Mouse (Mus musculus) forebrain, embryonic 14.5 days (tissue): ENCODE results near the gene Hoxc5. TPM values are rescaled to one million over a fixed set of nuclear protein-coding genes. Genes with fewer than 3 reads are reported as not detected.

ENCODE experiments used
- ATAC-seq: fragments of 200-750 bp; cut with Nextera tagmentation; 2 replicates; pipeline ENCODE4 v1.8.0; 2017; ENCODE audit warnings: mild to moderate bottlenecking, moderate library complexity
- DNase-seq: peaks from one replicate; pipeline ENCODE4 v3.0.0-alpha.2; 2015; ENCODE audit warnings: low spot score
- H3K27ac ChIP-seq: fragments of 300-500 bp; sonication (generic); 2 replicates; pipeline ENCODE4 v1.5.1; 2014; ENCODE audit warnings: low read depth, mild to moderate bottlenecking, control low read depth, low read length, moderate library complexity
- H3K27me3 ChIP-seq: fragments of 300-500 bp; sonication (generic); replicated peaks from 2 replicates; pipeline ENCODE4 v1.6.1; 2014; ENCODE audit warnings: low read length, control low read depth, mixed read lengths; ENCODE audit not compliant: control insufficient read depth, insufficient read depth
- H3K36me3 ChIP-seq: fragments of 300-500 bp; sonication (generic); 2 replicates; pipeline ENCODE4 v1.6.1; 2014; ENCODE audit warnings: low read length, control low read depth; ENCODE audit not compliant: control insufficient read depth, insufficient read depth
- H3K4me1 ChIP-seq: fragments of 300-500 bp; sonication (generic); 2 replicates; pipeline ENCODE4 v1.6.1; 2014; ENCODE audit warnings: antibody characterized with exemption, low read length, control low read depth; ENCODE audit not compliant: control insufficient read depth, insufficient read depth
- H3K4me2 ChIP-seq: fragments of 300-500 bp; sonication (generic); 2 replicates; pipeline ENCODE4 v1.6.1; 2014; ENCODE audit warnings: mild to moderate bottlenecking, control low read depth, low read length
- H3K4me3 ChIP-seq: fragments of 300-500 bp; sonication (generic); 2 replicates; pipeline ENCODE4 v1.5.1; 2014; ENCODE audit warnings: low read depth, low read length, control low read depth
- H3K9ac ChIP-seq: fragments of 300-500 bp; sonication (generic); 2 replicates; pipeline ENCODE4 v1.6.1; 2014; ENCODE audit warnings: mild to moderate bottlenecking, low read length, control low read depth, moderate library complexity
- H3K9me3 ChIP-seq: fragments of 300-500 bp; sonication (generic); replicated peaks from 2 replicates; pipeline ENCODE4 v1.6.1; 2016; ENCODE audit warnings: low read length, control low read depth, mixed read lengths; ENCODE audit not compliant: control insufficient read depth
- WGBS: fragments of 180-500 bp; shearing (Covaris S2); extraction: QIAGEN DNeasy Blood & Tissue Kit; methylation state at CpG from one replicate; pipeline ENCODE4 v1.1.7; 2014; 5-methylcytosine and 5-hydroxymethylcytosine counted together
- polyA plus RNA-seq: library from polyadenylated mRNA; unstranded; fragments of >200 nt; fragmentation: Nextera tagmentation; extraction: Ambion mirVana; gene quantifications from 2 replicates; pipeline ENCODE4 v1.2.1, GENCODE M21; 2014

Gene Hoxc5
- polyA plus RNA-seq, 1 experiment from 2014 or later = not detected

DNA sequence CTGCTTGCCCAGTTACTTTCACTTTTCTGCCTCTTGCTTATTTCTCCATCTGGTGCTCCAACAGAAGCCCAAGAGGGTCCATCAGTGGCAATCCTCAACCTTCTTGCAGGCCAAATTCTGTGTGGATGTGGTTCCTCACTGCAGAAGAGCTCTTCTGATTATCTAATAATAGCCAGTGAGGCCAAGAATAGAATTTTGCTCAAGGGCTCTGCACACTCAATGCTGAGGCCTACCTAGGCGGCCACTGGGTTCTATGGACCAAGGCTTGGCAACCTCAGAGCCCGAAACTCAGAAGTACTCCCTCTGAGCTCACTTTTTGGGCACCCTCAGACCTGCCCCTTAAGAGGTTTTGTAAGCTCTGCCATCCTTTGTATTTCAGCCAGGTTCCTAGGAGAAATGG is 34.1 kb downstream of the Hoxc5 start:
- WGBS = 9% methylated on average over 2 of the region's 2 CpGs
- DNase-seq (no peak), ATAC-seq (no peak)
- Histone ChIP-seq H3K36me3 (no peaks in the 10 kb centered on the region), H3K4me3 (no peak overlapping the region), H3K27ac (no peak overlapping the region), H3K4me2 (no peak overlapping the region), H3K27me3 (peaks cover 100% of the 10 kb centered on the region), H3K9ac (no peak overlapping the region), H3K4me1 (peaks cover 7% of the 10 kb centered on the region; the same call in 1 of the 2 replicates), H3K9me3 (no peaks in the 10 kb centered on the region)

- Histone ChIP-seq H3K9ac (no peak overlapping the region), H3K4me1 (peaks cover 7% of the 10 kb centered on the region; the same call in 1 of the 2 replicates), H3K4me2 (no peak overlapping the region), H3K27me3 (peaks cover 100% of the 10 kb centered on the region), H3K9me3 (no peaks in the 10 kb centered on the region), H3K4me3 (no peak overlapping the region), H3K27ac (no peak overlapping the region), H3K36me3 (no peaks in the 10 kb centered on the region)
- no peak for ATAC-seq
- WGBS = 6% methylated on average over 4 of the region's 4 CpGs
- DNase-seq = no peak
These were observed 34.9 kb downstream of the Hoxc5 start for GRCm38 (mm10) chr15:103002156-103002555.

- H3K9me3 ChIP-seq = no peaks in the 10 kb centered on the region
- no peak overlapping the region for H3K4me2 ChIP-seq
- peaks cover 100% of the 10 kb centered on the region for H3K27me3 ChIP-seq
- H3K27ac ChIP-seq = no peak overlapping the region
- H3K36me3 ChIP-seq = no peaks in the 10 kb centered on the region
- no peak overlapping the region for H3K9ac ChIP-seq
- no peak overlapping the region for H3K4me3 ChIP-seq
- H3K4me1 ChIP-seq = peaks cover 7% of the 10 kb centered on the region; the same call in 1 of the 2 replicates
- no peak for ATAC-seq
- no peak for DNase-seq
- WGBS = 2% methylated on average over 13 of the region's 13 CpGs
These were observed 35.7 kb downstream of the Hoxc5 start for GRCm38 (mm10) chr15:103002821-103003448.

- DNase-seq = no peak
- Histone ChIP-seq H3K4me1 (no peaks in the 10 kb centered on the region), H3K4me2 (no peak overlapping the region), H3K27me3 (peaks cover 100% of the 10 kb centered on the region), H3K4me3 (no peak overlapping the region), H3K9ac (no peak overlapping the region), H3K9me3 (no peaks in the 10 kb centered on the region), H3K36me3 (no peaks in the 10 kb centered on the region), H3K27ac (no peak overlapping the region)
- no peak for ATAC-seq
- 1% methylated on average over 17 of the region's 17 CpGs for WGBS
These were observed 38.1 kb downstream of the Hoxc5 start for GRCm38 (mm10) chr15:103005308-103005707.

- H3K36me3 ChIP-seq = no peaks in the 10 kb centered on the region
- no peak overlapping the region for H3K4me2 ChIP-seq
- ATAC-seq (no peak), DNase-seq (no peak)
- H3K9ac ChIP-seq = no peak overlapping the region
- no peak overlapping the region for H3K27ac ChIP-seq
- 4% methylated on average over 5 of the region's 5 CpGs for WGBS
- no peaks in the 10 kb centered on the region for H3K9me3 ChIP-seq
- H3K4me1 ChIP-seq = no peaks in the 10 kb centered on the region
- H3K27me3 ChIP-seq = peaks cover 100% of the 10 kb centered on the region
- H3K4me3 ChIP-seq = no peak overlapping the region
These were observed 38.6 kb downstream of the Hoxc5 start for GRCm38 (mm10) chr15:103005797-103006196.

GRCm38 (mm10) chr15:103006326-103006725 is 39.1 kb downstream of the Hoxc5 start:
- no peak overlapping the region for H3K4me2 ChIP-seq
- no peak overlapping the region for H3K9ac ChIP-seq
- H3K27me3 ChIP-seq = peaks cover 100% of the 10 kb centered on the region
- H3K27ac ChIP-seq = no peak overlapping the region
- no peak overlapping the region for H3K4me3 ChIP-seq
- DNase-seq = no peak
- no peak for ATAC-seq
- no peaks in the 10 kb centered on the region for H3K9me3 ChIP-seq
- H3K36me3 ChIP-seq = no peaks in the 10 kb centered on the region
- WGBS = 17% methylated on average over 1 of the region's 1 CpGs
- no peaks in the 10 kb centered on the region for H3K4me1 ChIP-seq

DNA sequence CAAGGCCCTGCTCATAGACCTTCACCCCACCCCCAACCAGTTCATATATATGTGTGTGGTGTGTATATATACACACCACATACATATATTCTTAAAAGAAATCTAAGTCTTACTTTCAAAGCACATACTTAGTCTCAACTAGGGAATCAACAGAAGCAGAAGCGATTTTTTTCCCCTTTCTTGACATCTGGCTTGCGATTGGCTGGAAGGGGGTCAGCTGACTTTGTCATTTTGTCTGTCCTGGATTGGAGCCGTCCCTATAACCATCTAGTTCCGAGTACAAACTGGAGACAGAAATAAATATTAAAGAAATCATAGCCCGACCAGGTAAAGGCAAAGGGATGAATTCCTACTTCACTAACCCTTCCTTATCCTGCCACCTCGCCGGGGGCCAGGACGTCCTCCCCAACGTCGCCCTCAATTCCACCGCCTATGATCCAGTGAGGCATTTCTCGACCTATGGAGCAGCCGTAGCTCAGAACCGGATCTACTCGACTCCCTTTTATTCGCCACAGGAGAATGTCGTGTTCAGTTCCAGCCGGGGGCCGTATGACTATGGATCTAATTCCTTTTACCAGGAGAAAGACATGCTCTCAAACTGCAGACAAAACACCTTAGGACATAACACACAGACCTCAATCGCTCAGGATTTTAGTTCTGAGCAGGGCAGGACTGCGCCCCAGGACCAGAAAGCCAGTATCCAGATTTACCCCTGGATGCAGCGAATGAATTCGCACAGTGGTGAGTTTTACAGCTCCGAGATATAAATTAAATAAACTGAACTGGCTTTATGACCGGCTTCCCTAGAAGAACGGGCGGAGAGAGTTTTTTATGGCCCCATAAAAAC is 42.2 kb downstream of the Hoxc5 start:
- Histone ChIP-seq H3K4me2 (no peak overlapping the region), H3K4me1 (no peaks in the 10 kb centered on the region), H3K27ac (no peak overlapping the region), H3K36me3 (no peaks in the 10 kb centered on the region), H3K9ac (no peak overlapping the region), H3K4me3 (no peak overlapping the region), H3K9me3 (no peaks in the 10 kb centered on the region), H3K27me3 (peaks cover 96% of the 10 kb centered on the region)
- no peak for ATAC-seq
- WGBS = under 1% methylated on average over 27 of the region's 27 CpGs
- no peak for DNase-seq

DNA sequence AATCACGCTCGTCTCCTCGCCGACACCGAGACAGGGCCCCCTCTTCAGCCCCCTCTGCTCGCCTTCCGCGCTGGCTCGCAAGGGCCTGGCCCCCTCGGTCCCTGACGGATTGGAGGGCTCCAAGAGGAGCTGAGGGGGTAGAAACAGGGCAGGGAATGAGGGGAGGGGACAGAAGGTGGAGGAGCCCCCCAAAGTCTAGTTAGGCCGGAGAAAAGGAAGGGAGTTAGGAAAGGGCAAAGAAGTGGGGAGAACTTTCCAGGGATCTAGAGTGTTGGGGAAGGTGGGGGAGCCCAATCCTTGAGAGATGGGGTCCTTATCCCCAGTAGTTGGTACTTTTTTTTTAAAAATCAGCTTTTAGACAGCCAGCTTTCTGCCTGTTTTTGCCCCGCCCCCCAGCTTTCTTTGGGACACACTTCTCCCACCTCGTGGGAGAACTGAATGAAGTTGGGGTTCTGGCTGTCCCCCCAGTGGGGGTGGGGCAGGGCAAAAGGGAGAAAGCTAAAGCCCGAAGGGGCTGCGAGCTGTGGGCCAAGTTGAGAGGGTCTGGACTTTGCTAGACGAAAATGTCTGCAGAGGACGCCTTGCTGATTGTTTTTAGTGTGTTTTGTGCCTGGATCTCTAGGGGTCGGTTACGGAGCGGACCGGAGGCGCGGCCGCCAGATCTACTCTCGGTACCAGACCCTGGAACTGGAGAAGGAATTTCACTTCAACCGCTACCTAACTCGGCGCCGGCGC is 43.0 kb downstream of the Hoxc5 start:
- Histone ChIP-seq H3K4me2 (no peak overlapping the region), H3K4me3 (no peak overlapping the region), H3K36me3 (no peaks in the 10 kb centered on the region), H3K9me3 (no peaks in the 10 kb centered on the region), H3K27ac (no peak overlapping the region), H3K27me3 (peaks cover 96% of the 10 kb centered on the region), H3K4me1 (no peaks in the 10 kb centered on the region), H3K9ac (no peak overlapping the region)
- under 1% methylated on average over 31 of the region's 31 CpGs for WGBS
- DNase-seq (no peak), ATAC-seq (no peak)
